Mouse (Mus musculus): Measurements from ENCODE around the gene Myrip.
"Not testable (repeated sequence)": the region's sequence is repeated elsewhere in the genome, so short reads cannot be mapped to it uniquely, and the experiment has no call there.

Myrip gene

GRCm38 (mm10) chr9:120301213-120301612 lies at the start of gene Myrip:
Myrip (plus strand) TSS chr9:120301513.
- not testable (repeated sequence) for DNase-seq

GRCm38 (mm10) chr9:120259805-120260204 lies 41.5 kb upstream of the Myrip start:
- DNase-seq, result peak in 1 of 2 experiments; percentile 12

- DNase-seq, result no peak
Measured at GRCm38 (mm10) chr9:120263994-120264393, 37.3 kb upstream of the Myrip start.

GRCm38 (mm10) chr9:120273083-120273482 lies 28.2 kb upstream of the Myrip start:
- DNase-seq, result no peak

GRCm38 (mm10) chr9:120275226-120275625 lies 26.1 kb upstream of the Myrip start:
- no peak for DNase-seq

- DNase-seq, result no peak
Measured at GRCm38 (mm10) chr9:120281147-120281546, 20.2 kb upstream of the Myrip start.

- DNase-seq, result no peak
Measured at GRCm38 (mm10) chr9:120282461-120283047, 18.8 kb upstream of the Myrip start.

- no peak for DNase-seq
Measured at GRCm38 (mm10) chr9:120283556-120283955, 17.8 kb upstream of the Myrip start.

GRCm38 (mm10) chr9:120288011-120288410 lies 13.3 kb upstream of the Myrip start:
- DNase-seq, result no peak

GRCm38 (mm10) chr9:120290375-120290774 lies 10.9 kb upstream of the Myrip start:
- DNase-seq, result no peak

- DNase-seq, result no peak
Measured at GRCm38 (mm10) chr9:120292488-120292887, 8.8 kb upstream of the Myrip start.

- no peak for DNase-seq
Measured at GRCm38 (mm10) chr9:120295527-120295926, 5.8 kb upstream of the Myrip start.

GRCm38 (mm10) chr9:120296938-120297337 lies 4.4 kb upstream of the Myrip start:
- DNase-seq, result no peak

- no peak for DNase-seq
Measured at GRCm38 (mm10) chr9:120299429-120299828, 1.9 kb upstream of the Myrip start.

GRCm38 (mm10) chr9:120302980-120303452 lies 1.7 kb downstream of the Myrip start:
- DNase-seq, result no peak

GRCm38 (mm10) chr9:120303453-120304299 lies 2.4 kb downstream of the Myrip start:
- no peak for DNase-seq

- no peak for DNase-seq
Measured at GRCm38 (mm10) chr9:120304300-120305137, 3.2 kb downstream of the Myrip start.

- no peak for DNase-seq
Measured at GRCm38 (mm10) chr9:120315171-120315570, 13.9 kb downstream of the Myrip start.

GRCm38 (mm10) chr9:120319099-120319498 lies 17.8 kb downstream of the Myrip start:
- no peak for DNase-seq

GRCm38 (mm10) chr9:120320573-120320972 lies 19.3 kb downstream of the Myrip start:
- DNase-seq, result no peak

GRCm38 (mm10) chr9:120322702-120323426 lies 21.6 kb downstream of the Myrip start:
- no peak for DNase-seq

GRCm38 (mm10) chr9:120331048-120331447 lies 29.7 kb downstream of the Myrip start:
- not testable (repeated sequence) for DNase-seq

Data from thymus, adult 18-20 months (tissue).